Mouse (Mus musculus) mature B cell (primary cell): Measurements from ENCODE around the gene Atxn7l1.

Experiments
- in situ Hi-C: fragments of 300-500 bp; cut with MboI; formaldehyde crosslinking; loops from 2 replicates; pipeline ENCODE4 v1.14.3; 2019

The Atxn7l1 gene

DNA sequence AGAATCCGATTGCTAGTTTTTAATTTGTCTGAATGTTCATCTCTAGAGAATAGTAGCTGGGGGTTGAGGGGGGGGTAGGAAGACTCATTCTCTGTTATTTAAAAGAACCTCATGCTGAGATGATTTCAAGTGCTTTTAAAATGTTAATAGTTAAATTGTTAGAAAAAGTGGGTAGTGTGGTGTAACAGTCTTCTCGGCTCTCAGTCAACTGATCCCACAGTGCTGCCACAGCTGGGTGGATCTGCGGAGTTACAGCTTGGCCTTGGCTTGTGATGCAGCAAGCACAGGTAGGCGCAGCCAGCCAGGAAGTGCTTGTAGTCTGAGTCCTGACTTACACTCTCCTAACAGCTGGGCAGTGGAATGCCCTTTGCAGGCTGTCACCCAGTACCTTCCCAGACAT lies 125.7 kb downstream of the Atxn7l1 start:
- in situ Hi-C loops: no loop called here

DNA sequence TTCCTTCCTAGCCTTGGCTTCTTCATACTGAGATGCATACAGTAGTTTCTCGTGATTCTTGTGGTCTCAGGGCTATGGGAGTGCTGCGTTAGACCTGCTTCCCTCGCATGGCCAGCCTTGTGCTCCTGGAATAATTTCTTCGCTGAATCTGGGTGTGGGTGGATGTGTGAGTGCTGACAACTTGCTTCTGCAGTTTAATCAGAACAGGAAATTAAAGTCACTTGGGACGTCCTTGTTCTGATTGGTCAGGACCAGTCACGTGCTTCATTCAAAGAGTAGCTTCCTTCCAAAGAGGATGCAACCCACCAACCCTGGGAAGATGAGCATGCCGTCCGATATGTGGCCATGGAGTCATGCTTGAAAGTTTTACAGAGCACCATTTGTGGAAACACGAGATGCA lies 126.2 kb downstream of the Atxn7l1 start:
- in situ Hi-C loops: no loop called here

DNA sequence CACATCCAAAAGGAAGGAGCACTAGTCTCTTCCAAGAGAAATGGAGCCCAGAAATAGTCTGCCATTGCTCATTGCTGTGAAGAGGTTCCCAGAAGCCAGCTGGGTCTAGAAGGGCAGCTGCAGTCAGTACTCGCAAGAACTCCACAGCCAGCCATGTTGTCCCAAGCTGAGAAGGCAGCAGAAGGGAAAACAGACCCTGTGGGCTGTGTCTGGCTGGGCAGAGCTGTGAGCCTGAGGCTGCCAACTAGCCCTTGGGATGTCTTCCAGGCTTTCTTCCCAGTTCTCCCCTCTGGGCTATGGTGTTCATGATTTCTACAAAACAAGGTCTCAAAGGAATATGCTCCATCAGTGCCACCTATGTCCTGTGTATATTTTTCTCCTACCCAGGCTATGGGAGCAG lies 128.5 kb downstream of the Atxn7l1 start:
- in situ Hi-C loops: no loop called here

DNA sequence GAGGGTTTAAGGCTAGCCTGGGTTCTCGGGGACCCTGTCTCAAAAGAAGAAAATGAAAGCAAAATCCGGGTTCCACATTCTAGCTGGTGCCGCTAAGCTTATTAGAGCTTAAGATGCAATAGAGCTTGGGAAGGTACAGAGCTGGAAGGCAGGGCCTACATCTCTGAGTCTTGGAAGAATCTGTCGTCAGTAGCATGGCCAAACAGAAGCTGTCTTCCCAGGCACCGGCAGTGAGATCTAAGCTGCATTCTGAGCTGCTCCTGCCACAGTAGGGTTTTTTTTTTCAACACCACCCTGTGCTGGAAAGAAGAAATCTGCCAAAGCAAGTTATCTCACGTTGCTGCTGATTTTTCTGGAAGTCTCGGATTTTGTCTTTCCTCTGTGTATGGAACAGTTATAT lies 129.9 kb downstream of the Atxn7l1 start:
- in situ Hi-C loops: no loop called here

DNA sequence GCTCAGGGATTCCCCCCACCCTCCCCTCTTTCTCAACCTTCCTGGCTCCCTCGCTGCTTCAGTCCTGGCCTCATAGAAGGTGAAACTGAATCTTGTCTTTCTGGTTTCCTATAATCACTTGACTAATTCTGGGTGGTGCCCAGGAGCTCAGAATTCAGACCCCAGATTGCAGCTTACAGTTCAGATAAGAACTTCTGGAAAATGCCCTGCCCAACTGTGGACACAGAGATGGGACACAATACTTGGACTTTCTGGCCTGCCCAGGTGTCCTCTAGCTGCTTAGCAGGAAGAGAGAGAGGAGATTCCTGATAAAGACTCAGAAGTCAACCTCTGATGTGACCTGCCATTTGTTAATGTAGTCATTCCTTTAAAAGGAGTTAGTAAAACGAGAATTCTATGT lies 131.7 kb downstream of the Atxn7l1 start:
- in situ Hi-C loops: no loop called here

DNA sequence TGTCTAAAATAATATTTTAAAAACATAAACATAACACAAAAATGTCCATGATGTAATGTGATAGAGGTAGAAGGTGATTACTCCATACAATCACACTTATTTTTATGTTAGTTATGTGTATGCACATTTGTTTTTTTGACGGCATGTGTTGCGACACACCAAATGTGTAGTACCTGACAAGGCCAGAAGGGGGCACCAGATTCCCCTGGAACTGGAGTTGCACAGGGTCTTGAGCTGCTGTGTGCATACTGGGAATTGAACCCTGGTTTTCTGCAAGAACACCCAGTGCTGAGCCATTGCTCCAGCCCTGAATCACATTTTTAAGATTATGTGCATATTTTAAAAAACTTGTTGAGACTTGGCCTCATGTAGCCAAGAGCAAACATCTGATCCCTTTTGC lies 133.3 kb downstream of the Atxn7l1 start:
- in situ Hi-C loops: loop anchor here (10.0 kb wide), 1 partner anchor 54 kb away; no protein-coding TSS in a partner anchor

DNA sequence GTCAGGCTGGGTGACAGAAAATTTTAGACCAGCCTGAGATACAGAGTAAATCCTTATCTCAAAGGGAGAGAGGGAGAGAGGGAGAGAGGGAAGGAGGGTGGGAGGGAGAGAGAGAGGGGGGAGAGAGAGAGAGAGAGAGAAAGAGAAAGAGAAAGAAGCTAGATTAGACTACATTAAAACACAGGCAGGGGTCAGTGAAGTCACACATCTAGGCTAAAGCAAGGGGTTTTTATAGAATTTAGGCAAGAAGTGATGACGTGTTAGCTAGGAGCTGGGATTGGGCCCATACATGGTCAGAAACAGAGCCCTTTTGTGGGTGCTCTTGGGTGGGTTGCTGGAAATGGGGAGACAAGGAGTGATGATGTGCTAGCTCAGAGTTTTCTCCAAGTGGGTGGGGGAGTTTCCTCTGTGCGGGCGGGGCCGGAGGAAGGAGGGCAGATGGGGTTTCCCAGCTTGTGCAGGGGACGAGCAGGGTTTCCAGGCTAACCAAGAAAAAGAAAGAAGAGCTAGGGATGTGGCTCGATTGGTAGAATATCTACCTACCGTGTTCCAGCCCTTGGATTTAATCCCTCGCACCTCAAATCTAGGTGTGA lies 136.9 kb downstream of the Atxn7l1 start:
- in situ Hi-C loops: loop anchor here (10.0 kb wide), 1 partner anchor 50 kb away; no protein-coding TSS in a partner anchor

DNA sequence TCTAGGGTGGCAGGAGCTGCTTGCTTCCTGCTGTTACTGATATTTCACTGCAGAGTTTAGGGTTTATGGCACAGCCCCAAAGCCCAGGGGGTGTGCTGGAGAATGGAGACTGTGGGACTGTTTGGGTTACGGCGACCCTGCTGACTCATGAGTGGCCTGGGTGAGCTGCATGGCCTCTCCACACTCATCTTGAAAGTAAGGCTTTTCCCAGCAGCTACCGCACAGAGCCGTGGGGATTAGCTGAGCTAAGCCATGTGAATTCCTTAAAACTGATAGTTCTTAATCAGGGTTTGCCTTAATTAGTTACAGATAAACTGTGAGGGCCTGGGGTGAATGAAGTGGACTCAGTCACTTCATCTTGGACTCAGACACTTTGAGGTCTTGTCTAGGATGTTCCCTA lies 137.9 kb downstream of the Atxn7l1 start:
- in situ Hi-C loops: loop anchor here (10.0 kb wide), 1 partner anchor 49 kb away; no protein-coding TSS in a partner anchor

DNA sequence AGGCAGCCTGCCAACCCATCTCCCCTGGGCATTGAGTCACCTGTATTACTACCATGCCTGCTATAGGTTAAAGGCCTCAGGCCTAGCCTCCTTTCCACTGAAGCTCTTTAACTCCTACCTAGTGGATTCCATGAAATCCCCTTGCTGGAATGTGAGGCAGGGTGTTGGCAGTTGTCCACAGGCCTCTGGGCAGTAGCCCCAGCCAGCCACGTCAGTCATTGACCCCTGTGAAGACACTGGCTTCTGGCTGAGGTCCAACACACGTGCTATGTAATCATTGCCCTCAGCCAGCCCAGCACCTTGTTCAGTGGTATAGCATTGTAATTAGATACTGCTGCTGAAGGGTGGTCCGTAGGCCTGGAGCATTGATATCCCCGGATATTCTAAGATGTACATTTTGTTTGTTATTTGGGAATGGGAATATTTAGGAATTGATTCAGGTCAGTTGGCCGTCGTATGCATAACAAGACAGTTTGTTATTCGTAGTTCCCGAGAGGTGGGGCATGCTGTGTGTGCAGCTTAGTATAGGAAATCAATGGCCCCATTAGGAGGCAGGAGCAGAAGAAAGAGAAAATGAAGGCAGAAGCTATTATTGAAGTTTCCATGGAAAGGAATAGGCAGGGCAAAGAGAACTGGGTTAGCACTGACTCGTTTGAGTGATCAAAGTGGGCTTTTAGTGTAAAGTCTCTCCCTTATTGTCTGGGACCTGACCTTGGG lies 138.6 kb downstream of the Atxn7l1 start:
- in situ Hi-C loops: loop anchor here (10.0 kb wide), 1 partner anchor 49 kb away; no protein-coding TSS in a partner anchor

DNA sequence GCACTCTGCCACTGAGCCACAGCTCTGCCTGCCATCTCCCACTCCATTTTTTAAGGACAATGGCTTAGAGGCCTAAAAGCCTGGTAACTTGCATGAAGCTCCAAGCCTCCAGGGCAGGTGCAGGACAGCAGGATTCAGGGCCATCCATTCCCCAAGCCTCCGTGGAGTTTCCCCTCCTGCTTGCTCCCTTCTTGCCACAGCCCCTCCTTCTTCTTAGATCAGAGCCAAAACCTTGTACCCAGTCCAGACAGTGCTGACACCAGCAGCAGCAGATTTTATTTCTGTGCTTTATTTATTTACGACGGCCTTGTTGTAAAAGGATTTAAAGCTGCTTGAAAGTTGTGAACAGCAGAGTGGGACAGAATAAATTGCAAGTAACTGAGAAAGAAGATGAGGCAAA lies 140.2 kb downstream of the Atxn7l1 start:
- in situ Hi-C loops: loop anchor here (10.0 kb wide), 1 partner anchor 47 kb away; no protein-coding TSS in a partner anchor

DNA sequence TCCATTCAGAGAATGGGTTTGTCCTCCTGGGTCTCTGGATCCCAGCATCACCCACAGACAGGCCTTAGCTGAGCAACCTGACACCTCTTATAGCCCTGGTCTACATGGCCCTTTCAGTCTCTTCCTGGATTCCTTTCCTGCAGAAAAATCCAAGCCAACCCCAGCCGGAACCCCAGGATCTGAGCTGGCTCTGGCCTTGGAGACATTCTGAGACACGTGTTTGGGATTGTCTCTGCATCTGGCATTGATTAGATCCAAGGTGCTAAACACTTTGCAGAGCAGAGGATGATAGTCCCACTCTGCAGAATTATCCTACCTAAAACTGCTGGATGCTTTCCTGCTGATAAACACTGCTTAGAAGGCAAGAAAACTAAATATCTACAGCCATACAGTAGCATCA lies 141.3 kb downstream of the Atxn7l1 start:
- in situ Hi-C loops: loop anchor here (10.0 kb wide), 1 partner anchor 46 kb away; no protein-coding TSS in a partner anchor

DNA sequence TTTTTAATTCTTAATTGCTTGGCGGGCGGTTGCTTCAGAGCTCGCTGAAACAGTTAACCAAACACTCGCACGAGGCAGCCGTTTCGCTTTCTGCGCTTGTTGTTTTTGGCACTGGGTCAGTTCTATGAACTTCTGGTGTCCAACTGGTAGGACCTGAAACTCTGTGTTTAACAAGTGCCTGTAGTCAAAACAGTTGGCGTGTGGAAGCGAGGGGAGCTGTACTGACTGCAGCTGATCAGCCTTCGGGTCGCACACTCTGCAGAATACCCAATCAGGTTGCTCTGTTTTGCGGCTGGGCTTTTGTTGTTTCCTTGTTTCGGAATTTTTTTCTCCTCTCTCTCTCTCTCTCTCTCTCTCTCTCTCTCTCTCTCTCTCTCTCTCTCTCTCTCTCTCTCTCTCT lies 154.6 kb downstream of the Atxn7l1 start:
- in situ Hi-C loops: no loop called here

DNA sequence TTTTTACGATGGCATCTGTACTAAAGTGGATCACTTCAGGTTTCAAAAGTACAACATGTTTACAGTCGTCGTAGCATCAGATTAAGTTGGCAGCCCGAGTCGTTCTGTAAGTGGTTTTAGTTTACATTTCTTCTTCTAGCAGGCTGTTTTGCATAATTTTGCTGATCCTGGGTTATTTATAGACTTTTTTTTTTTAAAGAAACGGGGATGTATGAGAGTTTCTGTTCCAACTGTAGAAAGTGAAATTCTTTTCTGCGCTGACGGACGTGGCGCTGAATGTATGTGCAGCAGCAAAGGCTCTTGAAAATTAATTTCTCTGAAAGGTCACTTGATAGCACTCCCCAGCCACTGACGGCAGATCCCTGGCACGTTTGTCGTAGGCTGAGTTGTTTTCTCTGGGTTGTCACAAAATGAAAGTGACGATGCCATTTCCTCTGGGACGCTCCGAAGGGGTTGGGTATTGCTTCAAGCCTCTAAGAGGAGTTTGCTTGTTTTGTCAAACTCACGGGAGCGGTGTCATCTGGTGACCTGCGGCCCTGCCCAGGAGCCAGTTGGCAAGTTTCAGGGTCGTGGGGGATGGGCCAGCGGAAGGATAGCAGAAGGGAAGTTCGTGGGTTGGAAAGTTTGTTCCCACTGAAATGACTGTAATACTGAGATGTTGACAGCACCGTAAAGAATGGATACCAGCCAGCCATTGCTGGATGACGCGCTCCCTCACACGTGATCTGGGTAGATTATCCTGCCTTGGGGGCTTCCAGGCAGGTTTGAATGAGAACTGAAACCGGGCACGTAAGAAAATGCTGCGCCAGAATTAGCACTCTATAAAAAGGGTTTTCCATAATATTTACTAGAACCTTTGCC lies 155.3 kb downstream of the Atxn7l1 start:
- in situ Hi-C loops: no loop called here

DNA sequence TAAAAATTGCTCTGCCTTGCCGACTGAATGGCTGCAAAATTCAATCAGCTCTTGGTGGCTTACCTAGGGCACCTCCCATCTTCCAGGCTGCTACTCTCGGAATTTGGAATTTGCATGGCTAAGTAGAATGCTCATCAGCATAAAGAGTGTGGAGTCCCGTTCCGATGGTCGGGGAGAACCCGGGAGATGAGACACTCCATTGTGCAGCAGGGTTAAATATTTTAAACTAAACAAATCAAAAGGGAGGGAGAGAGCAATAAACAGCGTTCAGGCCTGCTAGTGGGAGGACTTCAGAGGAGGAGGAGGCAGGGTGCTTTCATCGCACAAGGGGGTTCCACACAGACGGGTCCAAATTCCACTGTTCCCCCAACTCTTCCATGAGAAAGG lies 155.9 kb downstream of the Atxn7l1 start:
- in situ Hi-C loops: no loop called here

DNA sequence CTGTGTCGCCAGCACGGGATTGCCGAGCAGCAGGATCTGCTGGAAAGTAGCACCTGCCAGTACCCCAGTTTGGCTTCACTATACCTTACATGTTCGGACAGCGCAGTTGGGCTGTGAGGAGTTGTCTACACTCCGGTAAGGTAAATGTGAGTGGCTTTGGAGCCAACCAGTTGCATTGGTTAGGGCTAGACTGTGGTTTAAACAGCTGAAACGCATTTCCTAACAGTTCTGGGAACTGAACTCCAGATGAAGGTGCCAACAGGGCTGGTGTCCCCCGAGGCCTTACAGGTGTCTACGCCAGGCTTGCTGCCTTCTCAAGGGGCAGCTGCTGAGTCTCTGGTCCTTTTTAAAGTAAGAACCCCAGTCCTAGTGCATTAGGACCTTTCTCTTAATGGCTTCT lies 157.6 kb downstream of the Atxn7l1 start:
- in situ Hi-C loops: no loop called here

DNA sequence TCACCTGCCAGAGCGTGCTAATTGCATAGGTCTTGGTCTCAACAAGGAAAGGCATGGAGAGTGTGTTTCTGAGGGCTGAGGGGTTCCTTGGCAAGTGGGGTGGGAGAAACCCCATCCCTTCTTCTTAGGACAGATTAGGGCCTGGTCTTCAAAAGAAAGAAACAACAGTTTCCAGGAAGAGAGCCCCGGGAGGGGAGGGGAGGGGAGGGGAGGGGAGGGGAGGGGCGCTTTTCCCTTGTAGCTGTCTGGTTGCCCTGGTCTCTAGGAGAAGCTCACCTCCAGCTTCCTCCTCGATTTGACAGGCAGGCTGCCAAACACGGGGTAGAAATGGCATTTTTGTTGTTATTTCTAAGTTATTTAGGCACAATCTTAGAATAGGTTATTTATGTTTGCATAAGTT lies 159.0 kb downstream of the Atxn7l1 start:
- in situ Hi-C loops: no loop called here

DNA sequence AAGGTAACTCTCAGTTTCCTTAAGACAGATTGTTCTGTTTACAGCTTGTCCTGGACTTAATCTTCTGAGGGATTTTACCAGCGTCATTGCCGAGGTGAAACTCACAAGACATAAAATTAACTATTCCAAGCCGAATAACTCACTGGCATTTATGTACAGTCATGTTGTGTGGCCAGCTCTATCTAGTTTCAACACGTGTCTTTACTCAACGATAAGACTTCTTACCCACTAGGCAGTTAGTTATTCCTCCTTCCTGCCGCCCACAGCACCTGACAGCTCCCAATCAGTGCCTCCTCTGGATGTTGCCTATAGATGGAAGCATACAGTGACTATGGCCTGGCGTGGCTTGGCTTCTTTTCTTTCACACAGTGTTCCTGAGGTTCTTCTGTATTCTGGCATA lies 161.2 kb downstream of the Atxn7l1 start:
- in situ Hi-C loops: no loop called here

DNA sequence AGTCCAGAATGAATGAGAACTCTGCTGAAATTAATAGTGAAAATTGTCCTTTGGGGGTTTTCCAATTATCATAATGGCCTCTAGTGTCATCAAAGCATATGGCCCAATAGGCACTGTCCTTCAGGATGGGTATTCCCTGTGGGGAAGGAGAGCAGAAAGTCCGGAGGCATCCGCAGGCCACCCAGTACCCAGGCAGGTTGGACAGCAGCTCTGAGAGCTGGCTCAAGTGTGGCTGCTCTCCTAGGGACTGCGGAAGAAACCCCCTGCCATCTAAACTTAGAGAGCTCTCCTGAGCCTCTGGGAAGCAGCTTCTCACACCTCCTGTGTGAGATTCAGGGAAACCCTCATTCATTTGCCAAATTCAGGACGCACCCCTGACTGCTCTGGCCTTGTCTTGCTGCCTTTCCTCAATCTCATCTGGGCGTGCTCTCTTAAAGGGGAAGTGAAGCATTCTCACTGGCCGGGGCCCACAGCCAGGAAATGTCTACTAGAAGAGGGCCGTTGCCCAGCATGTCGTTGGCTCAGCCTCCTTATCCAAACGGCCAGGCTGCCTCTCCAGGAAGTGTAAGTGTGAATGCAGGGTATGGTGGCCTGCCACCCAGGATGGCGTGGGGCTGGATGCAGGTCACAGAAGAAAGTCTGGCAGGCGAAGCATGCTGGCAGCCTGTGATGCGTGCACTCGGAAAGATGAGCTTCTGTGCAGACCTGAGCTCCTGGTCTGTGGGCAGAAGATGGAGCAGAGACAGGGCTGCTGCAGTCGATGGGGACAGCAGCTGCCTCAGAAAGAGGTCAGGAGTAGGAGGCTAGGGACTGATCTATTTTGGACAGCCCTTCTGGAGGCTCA lies 166.6 kb downstream of the Atxn7l1 start:
- in situ Hi-C loops: no loop called here

DNA sequence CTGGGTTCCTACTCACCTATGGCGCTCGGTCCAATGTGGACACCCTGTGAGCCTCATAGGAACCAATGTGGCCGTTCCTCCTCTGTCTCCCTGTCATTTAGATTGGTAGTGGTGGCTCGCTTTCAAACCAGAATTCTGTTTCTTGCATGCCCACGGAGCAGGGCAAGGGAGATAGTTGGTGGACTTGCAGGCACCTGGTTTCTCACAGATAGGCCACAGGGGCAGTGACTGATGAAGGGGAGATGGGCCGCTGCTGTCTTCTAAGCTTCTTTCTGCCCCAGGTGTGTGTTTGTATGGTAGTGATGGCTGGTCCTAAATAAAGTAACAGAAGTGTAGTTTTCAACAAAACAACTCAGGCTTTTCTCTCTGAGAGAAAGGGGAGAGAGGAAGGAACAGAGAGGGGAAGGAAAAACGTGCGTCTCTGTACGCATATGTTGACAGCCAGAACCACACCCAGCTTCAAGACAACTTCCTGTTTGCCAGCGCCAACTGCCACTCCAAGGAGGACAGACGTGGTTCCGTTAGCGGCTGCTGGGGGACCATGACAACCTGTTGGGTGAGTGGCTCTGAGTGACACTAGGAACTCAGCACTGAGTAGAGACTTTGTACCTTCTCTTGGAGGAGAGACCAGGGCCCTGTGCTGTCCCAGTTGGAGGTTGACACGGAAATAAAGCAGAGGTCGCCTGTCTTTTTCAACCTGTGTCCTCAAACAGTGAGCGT lies 167.6 kb downstream of the Atxn7l1 start:
- in situ Hi-C loops: no loop called here

DNA sequence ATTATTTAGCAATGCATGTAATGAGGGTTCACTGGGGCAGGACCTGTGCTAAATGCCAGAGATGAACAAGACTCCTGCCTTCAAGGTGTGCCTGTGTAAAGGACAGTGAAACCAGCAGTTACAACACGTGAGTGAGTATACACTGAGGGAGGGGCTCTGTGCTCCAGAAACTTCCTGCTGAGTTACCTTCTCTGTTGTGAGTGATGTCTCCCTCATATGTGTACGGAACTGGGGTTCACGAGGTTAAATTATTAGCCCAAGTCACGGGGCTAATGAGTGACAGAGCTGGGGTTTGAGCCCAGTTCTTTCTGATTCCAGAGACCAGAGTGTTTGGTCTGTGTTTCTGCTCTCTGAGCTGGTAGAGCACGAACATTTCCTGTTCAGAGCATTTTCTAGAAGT lies 168.3 kb downstream of the Atxn7l1 start:
- in situ Hi-C loops: no loop called here
